Mouse (Mus musculus) megakaryocyte, embryonic 14.5 days (primary cell): ENCODE results near the gene Mss51.

ENCODE experiments used
- FLI1 ChIP-seq: IDR thresholded peaks from 2 replicates; pipeline ENCODE4 v1.6.1; 2012; ENCODE audit warnings: low read length, inconsistent platforms, mixed read lengths
- GATA1 ChIP-seq: IDR thresholded peaks from 3 replicates; pipeline ENCODE4 v1.6.1; 2012; ENCODE audit warnings: mixed read lengths, low read length, inconsistent platforms, borderline replicate concordance

DNA sequence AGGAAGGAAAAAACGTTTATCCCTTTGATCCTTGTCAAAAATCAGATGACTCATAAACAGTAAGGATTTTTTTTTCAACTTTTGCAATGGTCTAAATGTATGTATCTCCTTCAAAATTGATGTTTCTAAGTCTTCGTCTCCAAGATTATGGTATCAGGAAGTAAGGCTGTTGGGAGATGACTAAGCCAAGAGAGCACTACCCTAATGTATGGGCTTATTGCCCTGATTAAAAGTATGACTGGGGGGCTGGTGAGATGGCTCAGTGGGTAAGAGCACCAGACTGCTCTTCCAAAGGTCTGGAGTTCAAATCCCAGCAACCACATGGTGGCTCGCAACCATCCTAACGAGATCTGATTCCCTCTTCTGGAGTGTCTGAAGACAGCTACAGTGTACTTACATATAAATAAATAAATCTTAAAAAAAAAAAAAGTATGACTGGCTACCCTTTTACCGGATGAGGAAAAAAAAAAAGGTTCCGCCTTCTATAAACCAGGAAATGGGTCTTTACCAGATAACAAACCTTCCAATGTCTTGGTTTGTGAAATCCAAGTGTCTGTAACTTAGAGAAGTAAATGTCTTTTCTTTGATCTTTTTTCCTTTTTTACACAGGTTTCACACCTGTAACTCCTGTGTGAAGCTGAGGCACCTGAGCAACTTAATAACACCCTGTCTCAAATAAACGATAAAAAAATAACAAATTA, 14.5 kb downstream of the Mss51 start:
- no peak for TF ChIP-seq GATA1
- TF ChIP-seq FLI1, result no peak
